Mouse (Mus musculus): ENCODE measurements around the gene Fhl2. TPM values are rescaled to one million over a fixed set of nuclear protein-coding genes. Genes with fewer than 3 reads are reported as not detected.
"Not testable (repeated sequence)": the region's sequence is repeated elsewhere in the genome, so short reads cannot be mapped to it uniquely, and the experiment has no call there.

Fhl2 gene
- polyA plus RNA-seq, 1 experiment from 2014 or later: 3.5 TPM

GRCm38 (mm10) chr1:43147474-43147873 is 49.3 kb downstream of the Fhl2 start:
- Histone ChIP-seq H3K4me1 (replicated peaks) (no peaks in the 10 kb centered on the region), H3K4me3 (replicated peaks) (no peak overlapping the region), H3K9ac (no peak overlapping the region), H3K27me3 (no peaks in the 10 kb centered on the region), H3K9me3 (replicated peaks) (no peaks in the 10 kb centered on the region), H3K36me3 (replicated peaks) (no peaks in the 10 kb centered on the region), H3K27ac (replicated peaks) (no peak overlapping the region), H3K4me2 (no peak overlapping the region)
- ATAC-seq (ENCODE audit: insufficient read depth): no peak
- 47% methylated on average over 2 of the region's 2 CpGs for WGBS (ENCODE audit: insufficient replicate concordance)

GRCm38 (mm10) chr1:43145388-43145787 is 51.4 kb downstream of the Fhl2 start:
- H3K4me3 ChIP-seq (replicated peaks): no peak overlapping the region
- H3K9ac ChIP-seq: no peak overlapping the region
- H3K27me3 ChIP-seq: no peaks in the 10 kb centered on the region
- no peaks in the 10 kb centered on the region for H3K36me3 ChIP-seq (replicated peaks)
- H3K4me1 ChIP-seq (replicated peaks): no peaks in the 10 kb centered on the region
- no peak overlapping the region for H3K27ac ChIP-seq (replicated peaks)
- ATAC-seq (ENCODE audit: insufficient read depth): no peak
- no peaks in the 10 kb centered on the region for H3K9me3 ChIP-seq (replicated peaks)
- WGBS (ENCODE audit: insufficient replicate concordance): 48% methylated on average over 6 of the region's 6 CpGs
- H3K4me2 ChIP-seq: no peak overlapping the region

- Histone ChIP-seq H3K4me3 (replicated peaks) (no peak overlapping the region), H3K9me3 (replicated peaks) (no peaks in the 10 kb centered on the region), H3K4me1 (replicated peaks) (no peaks in the 10 kb centered on the region), H3K4me2 (no peak overlapping the region), H3K27me3 (no peaks in the 10 kb centered on the region), H3K36me3 (replicated peaks) (no peaks in the 10 kb centered on the region), H3K27ac (replicated peaks) (no peak overlapping the region), H3K9ac (no peak overlapping the region)
- no peak for ATAC-seq (ENCODE audit: insufficient read depth)
- 68% methylated on average over 8 of the region's 8 CpGs for WGBS (ENCODE audit: insufficient replicate concordance)
These were observed 52.4 kb downstream of the Fhl2 start for GRCm38 (mm10) chr1:43144338-43144906.

GRCm38 (mm10) chr1:43143791-43144190 is 53.0 kb downstream of the Fhl2 start:
- Histone ChIP-seq H3K9ac (no peak overlapping the region), H3K4me3 (replicated peaks) (no peak overlapping the region), H3K36me3 (replicated peaks) (no peaks in the 10 kb centered on the region), H3K27me3 (no peaks in the 10 kb centered on the region), H3K27ac (replicated peaks) (no peak overlapping the region), H3K4me1 (replicated peaks) (no peaks in the 10 kb centered on the region), H3K4me2 (no peak overlapping the region), H3K9me3 (replicated peaks) (no peaks in the 10 kb centered on the region)
- 66% methylated on average over 4 of the region's 4 CpGs for WGBS (ENCODE audit: insufficient replicate concordance)
- no peak for ATAC-seq (ENCODE audit: insufficient read depth)

- Histone ChIP-seq H3K27ac (replicated peaks) (no peak overlapping the region), H3K9ac (no peak overlapping the region), H3K36me3 (replicated peaks) (no peaks in the 10 kb centered on the region), H3K4me1 (replicated peaks) (no peaks in the 10 kb centered on the region), H3K4me3 (replicated peaks) (no peak overlapping the region), H3K27me3 (no peaks in the 10 kb centered on the region), H3K9me3 (replicated peaks) (no peaks in the 10 kb centered on the region), H3K4me2 (no peak overlapping the region)
- WGBS (ENCODE audit: insufficient replicate concordance): 61% methylated on average over 4 of the region's 4 CpGs
- ATAC-seq (ENCODE audit: insufficient read depth): no peak
These were observed 53.5 kb downstream of the Fhl2 start for GRCm38 (mm10) chr1:43143284-43143683.

GRCm38 (mm10) chr1:43142849-43143248 is 53.9 kb downstream of the Fhl2 start:
- H3K36me3 ChIP-seq (replicated peaks): no peaks in the 10 kb centered on the region
- WGBS (ENCODE audit: insufficient replicate concordance): 76% methylated on average over 6 of the region's 6 CpGs

GRCm38 (mm10) chr1:43141555-43141961 is 55.2 kb downstream of the Fhl2 start:
- no peak overlapping the region for H3K27ac ChIP-seq (replicated peaks)
- H3K36me3 ChIP-seq (replicated peaks): no peaks in the 10 kb centered on the region
- WGBS (ENCODE audit: insufficient replicate concordance): 71% methylated on average over 11 of the region's 11 CpGs
- H3K9ac ChIP-seq: no peak overlapping the region
- H3K4me1 ChIP-seq (replicated peaks): no peaks in the 10 kb centered on the region
- no peaks in the 10 kb centered on the region for H3K9me3 ChIP-seq (replicated peaks)
- H3K27me3 ChIP-seq: no peaks in the 10 kb centered on the region
- no peak overlapping the region for H3K4me3 ChIP-seq (replicated peaks)
- ATAC-seq (ENCODE audit: insufficient read depth): no peak
- no peak overlapping the region for H3K4me2 ChIP-seq

More at GRCm38 (mm10) chr1:43142849-43143248, 53.9 kb downstream of the Fhl2 start:
- Histone ChIP-seq H3K4me3 (replicated peaks) (no peak overlapping the region), H3K9ac (no peak overlapping the region), H3K27me3 (no peaks in the 10 kb centered on the region), H3K9me3 (replicated peaks) (no peaks in the 10 kb centered on the region), H3K27ac (replicated peaks) (no peak overlapping the region), H3K4me2 (no peak overlapping the region), H3K4me1 (replicated peaks) (no peaks in the 10 kb centered on the region)
- no peak for ATAC-seq (ENCODE audit: insufficient read depth)

- Histone ChIP-seq H3K36me3 (replicated peaks) (no peaks in the 10 kb centered on the region), H3K27me3 (no peaks in the 10 kb centered on the region), H3K4me3 (replicated peaks) (no peak overlapping the region), H3K9ac (no peak overlapping the region), H3K4me2 (no peak overlapping the region), H3K9me3 (replicated peaks) (no peaks in the 10 kb centered on the region), H3K27ac (replicated peaks) (no peak overlapping the region), H3K4me1 (replicated peaks) (no peaks in the 10 kb centered on the region)
- peak; percentile 28 for ATAC-seq (ENCODE audit: insufficient read depth)
- 42% methylated on average over 8 of the region's 8 CpGs for WGBS (ENCODE audit: insufficient replicate concordance)
These were observed 57.1 kb downstream of the Fhl2 start for GRCm38 (mm10) chr1:43139587-43140266.

- Histone ChIP-seq H3K4me2 (no peak overlapping the region), H3K4me3 (replicated peaks) (no peak overlapping the region), H3K4me1 (replicated peaks) (no peaks in the 10 kb centered on the region), H3K9ac (no peak overlapping the region), H3K27me3 (no peaks in the 10 kb centered on the region), H3K36me3 (replicated peaks) (no peaks in the 10 kb centered on the region), H3K9me3 (replicated peaks) (no peaks in the 10 kb centered on the region), H3K27ac (replicated peaks) (no peak overlapping the region)
- 63% methylated on average over 15 of the region's 15 CpGs for WGBS (ENCODE audit: insufficient replicate concordance)
- no peak for ATAC-seq (ENCODE audit: insufficient read depth)
These were observed 58.4 kb downstream of the Fhl2 start for GRCm38 (mm10) chr1:43138268-43138812.

GRCm38 (mm10) chr1:43137334-43137733 is 59.5 kb downstream of the Fhl2 start:
- Histone ChIP-seq H3K27me3 (no peaks in the 10 kb centered on the region), H3K4me3 (replicated peaks) (no peak overlapping the region), H3K9ac (no peak overlapping the region), H3K9me3 (replicated peaks) (no peaks in the 10 kb centered on the region), H3K36me3 (replicated peaks) (no peaks in the 10 kb centered on the region), H3K27ac (replicated peaks) (no peak overlapping the region), H3K4me1 (replicated peaks) (no peaks in the 10 kb centered on the region), H3K4me2 (no peak overlapping the region)
- WGBS (ENCODE audit: insufficient replicate concordance): 57% methylated on average over 5 of the region's 5 CpGs
- no peak for ATAC-seq (ENCODE audit: insufficient read depth)

GRCm38 (mm10) chr1:43136488-43137029 is 60.2 kb downstream of the Fhl2 start:
- H3K27ac ChIP-seq (replicated peaks); H3K4me1 ChIP-seq (replicated peaks); ATAC-seq (ENCODE audit: insufficient read depth); H3K36me3 ChIP-seq (replicated peaks); H3K27me3 ChIP-seq; H3K9ac ChIP-seq; H3K4me3 ChIP-seq (replicated peaks); H3K4me2 ChIP-seq; H3K9me3 ChIP-seq (replicated peaks): not testable (repeated sequence)
- WGBS (ENCODE audit: insufficient replicate concordance): 63% methylated on average over 2 of the region's 2 CpGs

All from liver, embryonic 15.5 days (tissue).